Mouse (Mus musculus) liver, postnatal 0 days (tissue): ENCODE results near the gene Pjvk. TPM values are rescaled to one million over a fixed set of nuclear protein-coding genes. Genes with fewer than 3 reads are reported as not detected.

Experiments
- ATAC-seq: fragments of 200-750 bp; cut with Nextera tagmentation; 2 replicates; pipeline ENCODE4 v1.8.0; 2017; ENCODE audit warnings: mild to moderate bottlenecking, moderate library complexity
- DNase-seq: peaks from one replicate; pipeline ENCODE4 v3.0.0-alpha.2; 2016
- H3K27ac ChIP-seq: fragments of 300-500 bp; sonication (generic); 2 replicates; pipeline ENCODE4 v1.5.1; 2014; ENCODE audit warnings: antibody characterized with exemption, moderate library complexity, mild to moderate bottlenecking, low read depth
- H3K27me3 ChIP-seq: fragments of 300-500 bp; sonication (generic); 2 replicates; pipeline ENCODE4 v1.6.1; 2014; ENCODE audit warnings: low read length, control low read depth, mixed read lengths; ENCODE audit not compliant: insufficient read depth
- H3K36me3 ChIP-seq: fragments of 300-500 bp; sonication (generic); replicated peaks from 2 replicates; pipeline ENCODE4 v1.6.1; 2014; ENCODE audit warnings: mild to moderate bottlenecking, control low read depth, low read length, moderate library complexity, mixed read lengths; ENCODE audit not compliant: insufficient read depth
- H3K4me1 ChIP-seq: fragments of 300-500 bp; sonication (generic); 2 replicates; pipeline ENCODE4 v1.6.1; 2014; ENCODE audit warnings: antibody characterized with exemption, mild to moderate bottlenecking, control low read depth; ENCODE audit not compliant: insufficient read depth
- H3K4me2 ChIP-seq: fragments of 300-500 bp; sonication (generic); 2 replicates; pipeline ENCODE4 v1.6.1; 2014; ENCODE audit warnings: low read depth, mild to moderate bottlenecking, low read length, moderate library complexity, mixed read lengths
- H3K4me3 ChIP-seq: fragments of 300-500 bp; sonication (generic); 2 replicates; pipeline ENCODE4 v1.5.1; 2014; ENCODE audit warnings: low read depth, low read length
- H3K9ac ChIP-seq: fragments of 300-500 bp; sonication (generic); replicated peaks from 2 replicates; pipeline ENCODE4 v1.6.1; 2014; ENCODE audit warnings: mild to moderate bottlenecking, moderate library complexity
- H3K9me3 ChIP-seq: fragments of 300-500 bp; sonication (generic); 2 replicates; pipeline ENCODE4 v1.6.1; 2016; ENCODE audit warnings: mild to moderate bottlenecking, control low read depth, low read length, mixed read lengths
- CTCF ChIP-seq: sonication (generic); IDR thresholded peaks from 2 replicates; pipeline ENCODE4 v1.5.1; 2016; ENCODE audit warnings: antibody characterized with exemption, low read depth
- EP300 ChIP-seq: IDR thresholded peaks from 2 replicates; pipeline ENCODE4 v1.6.1; 2016; ENCODE audit warnings: antibody characterized with exemption, low read depth, mild to moderate bottlenecking
- WGBS: fragments of 180-500 bp; shearing (Covaris S2); extraction: QIAGEN DNeasy Blood & Tissue Kit; methylation state at CpG from one replicate; pipeline ENCODE4 v1.1.7; 2014; ENCODE audit not compliant: insufficient replicate concordance; 5-methylcytosine and 5-hydroxymethylcytosine counted together
- polyA plus RNA-seq: library from polyadenylated mRNA; unstranded; fragments of >200 nt; fragmentation: Nextera tagmentation; extraction: Ambion mirVana; gene quantifications from 2 replicates; pipeline ENCODE4 v1.2.1, GENCODE M21; 2015

Pjvk gene
- polyA plus RNA-seq, 1 experiment from 2014 or later: not detected

DNA sequence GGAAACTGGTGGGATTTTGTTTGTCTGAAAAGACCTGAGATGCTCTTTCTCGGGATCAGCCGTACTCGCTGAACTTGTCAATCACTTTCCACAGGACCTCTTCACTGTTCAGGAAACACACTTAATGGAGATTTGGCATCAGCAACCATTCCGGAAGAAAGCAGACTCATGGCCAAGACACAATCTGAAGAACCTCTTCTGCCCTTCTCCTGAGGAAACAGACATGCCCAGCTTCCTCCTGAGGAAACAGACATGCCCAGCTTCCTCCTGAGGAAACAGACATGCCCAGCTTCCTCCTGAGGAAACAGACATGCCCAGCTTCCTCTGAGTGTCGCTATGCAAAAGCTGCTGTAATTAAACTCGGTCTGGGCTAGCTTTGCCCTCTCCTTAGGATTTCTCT lies 47.0 kb downstream of the Pjvk start:
- H3K9ac ChIP-seq: no peak overlapping the region
- ATAC-seq: no peak
- H3K27ac ChIP-seq: no peak overlapping the region
- TF ChIP-seq EP300 (no peak), CTCF (no peak)
- WGBS: 50% methylated on average over 6 of the region's 6 CpGs
- no peak for DNase-seq
- no peak overlapping the region for H3K4me2 ChIP-seq
- H3K9me3 ChIP-seq: no peaks in the 10 kb centered on the region
- H3K4me3 ChIP-seq: no peak overlapping the region
- H3K4me1 ChIP-seq: no peaks in the 10 kb centered on the region
- peaks cover 33% of the 10 kb centered on the region for H3K36me3 ChIP-seq
- no peaks in the 10 kb centered on the region for H3K27me3 ChIP-seq

DNA sequence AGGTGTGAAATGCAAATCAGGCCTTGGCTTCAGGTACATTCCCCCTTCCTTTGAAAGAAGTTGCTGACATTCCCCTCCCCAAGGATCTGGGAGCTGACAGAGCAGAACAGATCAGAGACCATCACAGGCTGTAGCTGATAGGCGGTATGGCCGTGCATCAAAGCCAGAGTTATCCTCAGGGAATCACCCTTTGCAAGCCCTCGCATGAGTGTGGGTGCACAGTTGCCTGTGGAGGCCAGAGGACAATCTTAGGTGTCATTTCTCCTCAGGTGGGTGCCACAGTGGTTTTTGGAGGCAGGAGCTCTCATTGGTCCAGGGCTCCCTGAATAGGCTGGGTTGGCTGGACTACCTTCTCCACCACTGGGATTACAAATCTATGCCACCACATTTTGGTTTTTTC lies 53.9 kb downstream of the Pjvk start:
- H3K27me3 ChIP-seq: no peaks in the 10 kb centered on the region
- no peak for ATAC-seq
- H3K4me3 ChIP-seq: no peak overlapping the region
- no peak for DNase-seq
- no peaks in the 10 kb centered on the region for H3K9me3 ChIP-seq
- WGBS: 83% methylated on average over 3 of the region's 3 CpGs
- H3K27ac ChIP-seq: no peak overlapping the region
- H3K36me3 ChIP-seq: peaks cover 6% of the 10 kb centered on the region; the same call in 1 of the 2 replicates
- H3K9ac ChIP-seq: no peak overlapping the region
- no peak for TF ChIP-seq CTCF
- TF ChIP-seq EP300: no peak
- H3K4me1 ChIP-seq: no peaks in the 10 kb centered on the region
- no peak overlapping the region for H3K4me2 ChIP-seq

DNA sequence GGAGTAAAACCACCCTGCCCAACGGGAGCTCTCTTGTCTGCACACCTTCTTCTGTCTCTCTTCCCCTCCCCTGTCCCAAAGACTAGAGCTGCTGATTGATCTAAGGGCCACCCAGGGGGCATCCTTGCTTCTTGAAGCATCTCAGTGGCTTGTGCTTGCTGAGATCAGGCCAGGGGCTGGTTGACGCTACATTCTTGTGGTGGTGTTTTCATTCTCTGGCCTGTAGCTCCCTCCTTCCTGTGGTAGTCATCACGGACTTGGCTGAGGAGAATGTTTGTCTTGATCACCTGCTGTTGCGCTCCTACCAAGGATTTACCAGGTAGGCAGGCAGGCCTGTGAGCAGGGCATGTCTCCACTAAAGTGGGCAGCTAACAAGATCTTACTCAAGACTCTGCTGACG lies 54.5 kb downstream of the Pjvk start:
- no peaks in the 10 kb centered on the region for H3K4me1 ChIP-seq
- no peaks in the 10 kb centered on the region; the same call in 1 of the 2 replicates for H3K36me3 ChIP-seq
- DNase-seq: no peak
- H3K4me2 ChIP-seq: no peak overlapping the region
- no peak for ATAC-seq
- WGBS: 89% methylated on average over 5 of the region's 5 CpGs
- no peaks in the 10 kb centered on the region for H3K9me3 ChIP-seq
- no peak overlapping the region for H3K4me3 ChIP-seq
- no peaks in the 10 kb centered on the region for H3K27me3 ChIP-seq
- H3K27ac ChIP-seq: no peak overlapping the region
- no peak for TF ChIP-seq EP300
- TF ChIP-seq CTCF: no peak
- H3K9ac ChIP-seq: no peak overlapping the region

GRCm38 (mm10) chr2:76705655-76706054 lies 57.4 kb downstream of the Pjvk start:
- ATAC-seq (no peak), DNase-seq (no peak)
- no peak for TF ChIP-seq CTCF
- TF ChIP-seq EP300: no peak
- H3K27ac ChIP-seq: no peak overlapping the region
- no peak overlapping the region for H3K9ac ChIP-seq
- no peaks in the 10 kb centered on the region for H3K4me1 ChIP-seq
- no peaks in the 10 kb centered on the region for H3K36me3 ChIP-seq
- no peak overlapping the region for H3K4me3 ChIP-seq
- no peaks in the 10 kb centered on the region for H3K27me3 ChIP-seq
- H3K4me2 ChIP-seq: no peak overlapping the region
- peaks cover 16% of the 10 kb centered on the region; the same call in 1 of the 2 replicates for H3K9me3 ChIP-seq
- WGBS: 88% methylated on average over 13 of the region's 13 CpGs

Other genes with a start within 250 kb of the Pjvk start
- 0.23 and 0.27 TPM in 2 replicates for gene Osbpl6, start 242.0 kb upstream of the Pjvk start, polyA plus RNA-seq
- gene Prkra, start 461 bp upstream of the Pjvk start, polyA plus RNA-seq: 7.7 and 7.9 TPM in 2 replicates
- 6.5 and 7.9 TPM in 2 replicates for gene Fkbp7, start 24.6 kb downstream of the Pjvk start, polyA plus RNA-seq
- gene Plekha3, start 26.8 kb downstream of the Pjvk start, polyA plus RNA-seq: 3.8 and 5.0 TPM in 2 replicates